Mouse (Mus musculus): ENCODE data around the gene Rnf169.

DNA sequence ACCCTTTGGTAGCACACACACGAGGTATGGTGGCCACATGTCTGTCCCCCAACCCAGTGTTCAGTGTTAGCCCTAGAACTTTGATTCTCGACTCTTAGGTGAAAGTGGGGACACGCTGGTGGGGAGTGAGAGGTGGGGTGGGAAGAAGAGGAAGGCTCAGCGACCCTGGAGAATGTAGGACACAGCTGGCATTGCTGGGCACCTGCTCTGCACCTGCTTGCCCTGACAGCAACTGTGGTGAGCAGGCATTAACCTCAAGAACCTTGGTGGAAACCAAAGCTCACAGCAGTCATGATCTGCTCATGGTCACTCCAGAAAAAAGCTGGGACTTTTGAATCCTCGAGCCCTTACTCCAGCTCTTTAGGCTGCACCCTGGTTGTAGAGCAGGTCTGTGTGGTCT lies 69.2 kb downstream of the Rnf169 start:
- no peak for TF ChIP-seq EP300 (IDR thresholded peaks at IDR 0.05; ENCODE audit: low read depth)
- TF ChIP-seq CTCF (IDR thresholded peaks at IDR 0.05; ENCODE audit: low read depth), result no peak
